Mouse (Mus musculus): ENCODE data around the gene Orm2. TPM values are rescaled to one million over a fixed set of nuclear protein-coding genes. Genes with fewer than 3 reads are reported as not detected.

Orm2 gene
- total RNA-seq, 2 experiments from 2014 or later, result not detected

DNA sequence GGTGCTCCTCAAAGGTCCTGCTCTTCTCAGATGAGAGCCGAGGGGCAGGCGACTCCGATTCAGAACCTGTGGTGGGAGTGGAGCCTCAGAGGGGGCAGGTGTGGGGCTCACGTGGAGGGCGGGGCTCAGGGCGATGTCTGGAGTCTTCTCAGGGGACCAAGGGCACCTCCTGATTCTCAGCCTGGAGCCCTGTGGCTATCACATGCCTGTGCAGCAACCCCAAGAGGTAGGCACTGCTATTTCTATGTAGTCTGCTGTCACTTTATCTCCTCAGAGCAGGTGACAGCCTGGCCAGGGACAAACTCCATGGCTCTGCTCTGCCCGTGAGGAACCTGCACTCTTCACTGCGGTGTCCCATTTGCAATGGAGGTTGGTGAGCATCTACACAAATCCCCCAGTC, 11.2 kb downstream of the Orm2 start:
- intact Hi-C loops (cut with DNase I), result no loop called here
- DNase-seq (ENCODE audit: low spot score in 2 of 2), result no peak

DNA sequence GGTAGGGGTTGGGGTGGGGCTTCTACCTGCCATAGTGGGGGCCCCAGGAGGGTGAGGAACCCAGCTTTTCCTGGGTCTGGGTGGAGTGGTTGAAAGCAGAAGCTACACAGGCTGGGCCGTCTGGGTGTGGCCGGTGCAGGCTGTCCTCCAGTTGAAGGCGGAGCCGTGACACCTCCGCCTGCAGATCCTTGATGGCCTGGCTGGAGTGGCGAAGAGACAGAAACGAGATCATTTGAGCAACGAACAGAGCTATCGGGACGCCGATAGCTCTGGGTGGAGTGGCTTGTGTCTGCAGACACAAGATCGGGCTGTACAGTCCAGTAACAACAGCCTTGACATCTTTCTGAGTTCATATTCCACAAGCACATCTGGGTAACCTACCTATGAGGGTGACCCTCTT, 12.1 kb downstream of the Orm2 start:
- intact Hi-C loops (cut with DNase I), result no loop called here
- no peak for DNase-seq (ENCODE audit: low spot score in 2 of 2)

DNA sequence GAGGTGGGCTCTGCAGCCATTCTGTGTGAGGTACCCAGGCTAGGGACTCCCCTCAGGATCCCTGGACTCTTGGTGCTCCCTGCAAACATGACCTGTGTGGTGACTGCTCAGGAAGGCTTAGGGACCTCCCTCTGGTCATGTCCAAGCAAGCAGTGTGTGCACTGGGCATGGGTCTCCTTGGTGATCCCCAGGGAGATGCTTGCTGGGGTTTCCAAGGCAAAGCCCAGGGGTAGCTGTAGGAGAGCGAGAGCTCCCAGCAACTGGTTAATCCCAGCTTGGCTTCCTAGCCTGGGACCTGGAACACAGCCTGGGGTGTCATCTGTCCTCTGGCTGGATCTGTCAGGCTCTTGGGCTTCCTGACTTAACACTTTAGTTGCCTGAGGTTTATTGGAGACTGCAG, 13.1 kb downstream of the Orm2 start:
- intact Hi-C loops (cut with DNase I), result no loop called here

DNA sequence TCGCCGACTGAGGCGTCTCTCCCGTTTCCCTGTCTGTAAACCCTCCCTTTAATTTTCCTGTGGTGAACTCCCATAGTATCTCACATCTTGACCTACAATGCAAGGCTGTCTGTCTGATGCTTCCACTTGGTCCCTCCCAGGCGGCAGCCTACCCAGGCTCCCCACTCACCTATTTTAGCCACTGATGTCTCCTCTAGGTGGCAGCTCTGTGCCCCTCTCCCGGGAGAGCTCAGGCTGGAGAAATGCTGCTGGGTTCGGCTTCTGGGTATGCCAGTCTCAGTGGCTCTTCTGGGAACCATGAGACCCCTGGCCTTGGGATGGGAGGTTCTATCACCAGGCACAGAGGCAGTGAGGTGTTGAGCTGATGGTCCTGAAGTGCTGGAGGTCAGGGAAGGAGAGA, 15.2 kb downstream of the Orm2 start:
- intact Hi-C loops (cut with DNase I), result no loop called here

More for the DNA sequence above, 13.1 kb downstream of the Orm2 start:
- no peak for DNase-seq (ENCODE audit: low spot score in 2 of 2)

GRCm38 (mm10) chr4:63382676-63383369, 20.6 kb downstream of the Orm2 start:
- intact Hi-C loops (cut with DNase I), result no loop called here
- DNase-seq (ENCODE audit: low spot score in 2 of 2), result no peak

More for the DNA sequence above, 15.2 kb downstream of the Orm2 start:
- DNase-seq (ENCODE audit: low spot score in 2 of 2), result no peak

DNA sequence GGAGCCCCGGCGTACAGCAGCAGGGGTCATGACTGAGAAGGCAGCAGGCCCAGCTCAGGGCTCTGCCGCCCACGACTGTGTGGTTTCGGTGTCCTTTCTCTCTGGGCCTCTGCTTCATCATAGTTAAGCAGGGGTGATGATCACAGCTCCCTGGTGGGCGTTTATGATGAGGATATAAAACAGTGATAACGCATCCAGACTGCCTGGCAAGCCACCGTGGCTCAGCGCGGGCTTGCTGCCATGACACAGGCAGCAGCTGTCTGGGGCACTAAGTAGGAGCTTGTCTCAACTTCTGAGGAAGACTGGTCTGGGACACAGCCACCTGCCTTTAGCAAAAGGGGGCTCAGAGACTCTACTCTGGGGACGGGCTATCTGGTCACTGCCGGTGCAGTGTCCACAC, 21.2 kb downstream of the Orm2 start:
- intact Hi-C loops (cut with DNase I), result no loop called here
- no peak for DNase-seq (ENCODE audit: low spot score in 2 of 2)

- intact Hi-C loops (cut with DNase I), result no loop called here
- no peak for DNase-seq (ENCODE audit: low spot score in 2 of 2)
Measured at GRCm38 (mm10) chr4:63384262-63384661, 22.0 kb downstream of the Orm2 start.

GRCm38 (mm10) chr4:63385253-63385652, 23.0 kb downstream of the Orm2 start:
- DNase-seq (ENCODE audit: low spot score in 2 of 2), result no peak
- intact Hi-C loops (cut with DNase I), result no loop called here

- no peak for DNase-seq (ENCODE audit: low spot score in 2 of 2)
- intact Hi-C loops (cut with DNase I), result no loop called here
Measured at GRCm38 (mm10) chr4:63385784-63386183, 23.5 kb downstream of the Orm2 start.

- DNase-seq (ENCODE audit: low spot score in 2 of 2), result no peak
- intact Hi-C loops (cut with DNase I), result no loop called here
Measured at GRCm38 (mm10) chr4:63388029-63388428, 25.8 kb downstream of the Orm2 start.

DNA sequence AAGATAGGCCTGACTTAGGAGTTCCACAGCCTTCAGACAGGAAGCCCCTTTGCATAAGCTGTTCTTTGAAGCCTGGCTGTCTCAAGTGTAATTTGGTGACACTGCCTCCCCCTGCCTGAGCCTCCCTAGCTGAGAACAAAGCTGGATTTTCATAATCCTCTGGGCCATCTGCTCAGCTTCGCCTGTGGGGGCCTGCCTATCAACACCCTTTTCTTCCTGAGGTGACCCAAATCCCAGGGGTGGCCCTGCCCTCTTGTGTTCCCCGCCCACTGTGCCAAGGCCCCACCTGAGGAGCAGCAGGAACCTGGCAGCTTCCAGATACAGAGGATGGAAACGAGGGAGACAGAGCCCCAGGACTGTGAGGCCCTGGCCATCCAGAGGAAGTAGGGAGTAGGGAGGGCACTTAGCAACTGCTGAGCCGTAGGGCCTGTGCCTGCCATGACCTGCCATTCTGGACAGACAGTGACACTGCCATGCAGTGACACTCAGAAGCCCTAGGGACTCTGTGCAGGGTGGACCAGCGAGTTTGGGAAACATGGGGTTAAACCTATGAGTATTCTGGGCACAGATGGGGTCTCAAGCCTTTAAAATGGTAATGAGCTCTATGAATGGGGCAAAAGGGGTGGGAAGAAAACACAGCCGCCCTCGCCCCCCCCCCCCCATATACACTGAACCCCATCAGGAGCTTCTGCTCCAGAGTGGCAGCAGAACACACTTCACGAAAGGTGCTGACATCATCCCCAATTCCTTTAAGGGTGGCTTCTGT, 27.1 kb downstream of the Orm2 start:
- intact Hi-C loops (cut with DNase I), result no loop called here
- DNase-seq (ENCODE audit: low spot score in 2 of 2), result no peak

- DNase-seq (ENCODE audit: low spot score in 2 of 2), result no peak
- intact Hi-C loops (cut with DNase I), result no loop called here
Measured at GRCm38 (mm10) chr4:63389887-63390528, 27.8 kb downstream of the Orm2 start.

DNA sequence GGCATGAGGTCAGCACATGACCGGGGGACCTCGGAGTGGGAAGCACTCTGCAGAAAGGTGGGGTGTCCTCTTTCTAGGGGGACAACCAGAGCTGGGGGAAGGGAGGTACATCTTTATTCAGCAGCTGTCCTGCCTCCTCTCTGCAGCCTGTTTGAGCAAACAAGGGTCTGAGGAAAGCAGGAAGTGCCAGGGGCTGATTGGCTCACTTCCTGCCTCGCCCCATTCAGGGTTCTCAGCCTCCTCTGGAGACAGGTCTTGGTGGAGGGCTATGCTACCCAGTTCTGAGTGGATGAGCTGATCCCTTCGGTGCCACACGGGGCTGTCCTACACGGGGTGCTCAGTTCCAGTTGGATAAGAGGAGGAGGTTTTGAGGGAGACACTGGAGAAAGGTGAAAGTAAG, 29.1 kb downstream of the Orm2 start:
- intact Hi-C loops (cut with DNase I), result no loop called here
- DNase-seq (ENCODE audit: low spot score in 2 of 2), result no peak

DNA sequence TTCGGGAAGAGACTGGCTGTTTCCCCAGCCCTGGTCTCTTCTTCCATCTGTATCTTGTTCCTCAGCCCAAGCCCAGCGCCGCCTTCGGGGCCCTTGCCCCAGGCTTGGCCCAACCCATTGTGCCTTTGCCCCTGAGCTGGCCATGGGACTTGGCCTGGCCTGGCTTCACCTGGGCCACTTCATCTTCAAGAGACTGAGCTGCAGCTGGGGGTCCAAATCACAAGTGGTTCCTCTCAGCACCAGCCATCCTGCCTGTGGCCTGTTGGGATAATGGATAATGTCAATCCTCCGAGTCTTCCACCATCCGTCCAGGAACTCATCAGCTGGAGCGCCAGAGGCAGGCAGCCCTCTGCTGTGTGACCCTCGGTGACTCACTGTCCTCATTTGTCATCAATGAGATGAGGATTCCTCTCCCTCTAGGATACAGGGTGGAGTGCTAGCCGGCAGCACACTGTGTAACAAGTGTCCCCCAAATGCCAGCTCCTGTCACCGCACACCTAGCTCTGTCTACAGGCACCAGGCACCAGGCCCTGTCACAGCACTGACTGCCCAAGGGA, 35.8 kb downstream of the Orm2 start:
- intact Hi-C loops (cut with DNase I), result no loop called here
- no peak for DNase-seq (ENCODE audit: low spot score in 2 of 2)

- intact Hi-C loops (cut with DNase I), result no loop called here
- no peak for DNase-seq (ENCODE audit: low spot score in 2 of 2)
Measured at GRCm38 (mm10) chr4:63398854-63399609, 36.8 kb downstream of the Orm2 start.

GRCm38 (mm10) chr4:63399691-63400270, 37.5 kb downstream of the Orm2 start:
- no peak for DNase-seq (ENCODE audit: low spot score in 2 of 2)
- intact Hi-C loops (cut with DNase I), result loop anchor here (10.0 kb wide), 1 partner anchor 215 kb away; no protein-coding TSS in a partner anchor

GRCm38 (mm10) chr4:63400541-63401306, 38.5 kb downstream of the Orm2 start:
- no peak for DNase-seq (ENCODE audit: low spot score in 2 of 2)
- intact Hi-C loops (cut with DNase I), result loop anchor here (10.0 kb wide), 1 partner anchor 216 kb away; no protein-coding TSS in a partner anchor

GRCm38 (mm10) chr4:63401620-63402019, 39.4 kb downstream of the Orm2 start:
- intact Hi-C loops (cut with DNase I), result loop anchor here (10.0 kb wide), 1 partner anchor 217 kb away; no protein-coding TSS in a partner anchor
- DNase-seq (ENCODE audit: low spot score in 2 of 2), result no peak
